Mouse (Mus musculus) embryonic facial prominence, embryonic 13.5 days (tissue): ENCODE results near the gene Rnf111. TPM values are rescaled to one million over a fixed set of nuclear protein-coding genes. Genes with fewer than 3 reads are reported as not detected.

Experiments used
- ATAC-seq: fragments of 200-750 bp; cut with Nextera tagmentation; 2 replicates; pipeline ENCODE4 v1.8.0; 2017; ENCODE audit warnings: low read depth; ENCODE audit not compliant: insufficient number of reproducible peaks, insufficient read depth, low FRiP score, low TSS enrichment
- H3K27ac ChIP-seq: fragments of 300-500 bp; sonication (generic); 2 replicates; pipeline ENCODE4 v1.5.1; 2015; ENCODE audit warnings: moderate library complexity, mild to moderate bottlenecking, inconsistent platforms
- H3K27me3 ChIP-seq: fragments of 300-500 bp; sonication (generic); 2 replicates; pipeline ENCODE4 v1.6.1; 2015; ENCODE audit warnings: mild to moderate bottlenecking, inconsistent platforms
- H3K36me3 ChIP-seq: fragments of 300-500 bp; sonication (generic); 2 replicates; pipeline ENCODE4 v1.6.1; 2015; ENCODE audit warnings: mild to moderate bottlenecking, inconsistent platforms
- H3K4me1 ChIP-seq: fragments of 300-500 bp; sonication (generic); 2 replicates; pipeline ENCODE4 v1.6.1; 2015; ENCODE audit warnings: inconsistent platforms
- H3K4me2 ChIP-seq: fragments of 300-500 bp; sonication (generic); 2 replicates; pipeline ENCODE4 v1.6.1; 2015; ENCODE audit warnings: moderate library complexity, mild to moderate bottlenecking, inconsistent platforms
- H3K4me3 ChIP-seq: fragments of 300-500 bp; sonication (generic); 2 replicates; pipeline ENCODE4 v1.5.1; 2015; ENCODE audit warnings: mild to moderate bottlenecking, inconsistent platforms
- H3K9ac ChIP-seq: fragments of 300-500 bp; sonication (generic); 2 replicates; pipeline ENCODE4 v1.6.1; 2015; ENCODE audit warnings: mild to moderate bottlenecking, inconsistent platforms
- H3K9me3 ChIP-seq: fragments of 300-500 bp; sonication (generic); 2 replicates; pipeline ENCODE4 v1.6.1; 2016; ENCODE audit warnings: inconsistent platforms
- WGBS: fragments of 180-500 bp; shearing (Covaris S2); methylation state at CpG from one replicate; pipeline ENCODE4 v1.1.7; 2015; ENCODE audit warnings: mixed read lengths; 5-methylcytosine and 5-hydroxymethylcytosine counted together
- polyA plus RNA-seq: library from polyadenylated mRNA; unstranded; fragments of >200 nt; fragmentation: Nextera tagmentation; extraction: Ambion mirVana; gene quantifications from 2 replicates; pipeline ENCODE4 v1.2.1, GENCODE M21; 2015

Rnf111 gene
- polyA plus RNA-seq, 1 experiment from 2014 or later: 28.8 TPM

DNA sequence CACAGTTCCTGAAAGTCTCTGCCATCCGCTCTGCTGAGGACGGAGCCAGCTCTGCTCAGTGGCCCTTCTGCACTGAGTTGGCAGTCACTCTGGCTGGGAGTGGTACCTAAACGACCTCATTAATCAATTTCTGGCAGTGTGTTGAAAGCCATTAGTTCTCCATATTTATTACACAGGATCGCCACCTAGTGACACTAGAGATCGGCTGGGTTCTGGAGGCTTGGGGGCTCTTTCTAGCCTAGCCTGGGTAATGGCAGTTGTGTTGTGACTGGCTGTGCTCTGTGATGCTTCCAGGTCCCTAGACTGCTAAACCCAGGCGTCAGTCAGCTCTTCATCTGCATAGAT, 111.0 kb downstream of the Rnf111 start:
- ATAC-seq: no peak

GRCm38 (mm10) chr9:70391660-70392562, 111.6 kb downstream of the Rnf111 start:
- no peaks in the 10 kb centered on the region for H3K9me3 ChIP-seq
- peaks cover 6% of the 10 kb centered on the region; the same call in 1 of the 2 replicates for H3K4me1 ChIP-seq
- H3K27ac ChIP-seq: no peak overlapping the region
- H3K36me3 ChIP-seq: peaks cover 18% of the 10 kb centered on the region
- ATAC-seq: no peak
- H3K4me3 ChIP-seq: no peak overlapping the region
- no peak overlapping the region for H3K4me2 ChIP-seq
- no peak overlapping the region for H3K9ac ChIP-seq
- no peaks in the 10 kb centered on the region for H3K27me3 ChIP-seq
- 76% methylated on average over 12 of the region's 12 CpGs for WGBS

More for the DNA sequence above, 111.0 kb downstream of the Rnf111 start:
- Histone ChIP-seq H3K4me2 (no peak overlapping the region), H3K4me1 (peaks cover 6% of the 10 kb centered on the region; the same call in 1 of the 2 replicates), H3K9ac (no peak overlapping the region), H3K9me3 (no peaks in the 10 kb centered on the region), H3K4me3 (no peak overlapping the region), H3K27ac (no peak overlapping the region), H3K36me3 (peaks cover 18% of the 10 kb centered on the region), H3K27me3 (no peaks in the 10 kb centered on the region)
- 25% methylated on average over 6 of the region's 6 CpGs for WGBS

GRCm38 (mm10) chr9:70391042-70391441, 112.5 kb downstream of the Rnf111 start:
- WGBS: 89% methylated on average over 5 of the region's 5 CpGs
- ATAC-seq: no peak
- peaks cover 17% of the 10 kb centered on the region for H3K36me3 ChIP-seq
- H3K27ac ChIP-seq: no peak overlapping the region
- peaks cover 6% of the 10 kb centered on the region; the same call in 1 of the 2 replicates for H3K4me1 ChIP-seq
- H3K4me2 ChIP-seq: no peak overlapping the region
- no peak overlapping the region for H3K9ac ChIP-seq
- H3K27me3 ChIP-seq: no peaks in the 10 kb centered on the region
- no peaks in the 10 kb centered on the region for H3K9me3 ChIP-seq
- no peak overlapping the region for H3K4me3 ChIP-seq

- Histone ChIP-seq H3K36me3 (peaks cover 19% of the 10 kb centered on the region), H3K27me3 (no peaks in the 10 kb centered on the region), H3K4me3 (no peak overlapping the region), H3K9ac (no peak overlapping the region), H3K27ac (no peak overlapping the region), H3K4me1 (peaks cover 6% of the 10 kb centered on the region; the same call in 1 of the 2 replicates), H3K4me2 (no peak overlapping the region), H3K9me3 (no peaks in the 10 kb centered on the region)
- no peak for ATAC-seq
- 76% methylated on average over 3 of the region's 3 CpGs for WGBS
Observed at GRCm38 (mm10) chr9:70389548-70389947, 114.0 kb downstream of the Rnf111 start.

- Histone ChIP-seq H3K9me3 (no peaks in the 10 kb centered on the region), H3K36me3 (peaks cover 33% of the 10 kb centered on the region), H3K27ac (no peak overlapping the region), H3K27me3 (no peaks in the 10 kb centered on the region), H3K9ac (no peak overlapping the region), H3K4me2 (no peak overlapping the region), H3K4me1 (peaks cover 6% of the 10 kb centered on the region; the same call in 1 of the 2 replicates), H3K4me3 (no peak overlapping the region)
- ATAC-seq: no peak
- 90% methylated on average over 4 of the region's 4 CpGs for WGBS
Observed at GRCm38 (mm10) chr9:70387410-70388119, 116.0 kb downstream of the Rnf111 start.

DNA sequence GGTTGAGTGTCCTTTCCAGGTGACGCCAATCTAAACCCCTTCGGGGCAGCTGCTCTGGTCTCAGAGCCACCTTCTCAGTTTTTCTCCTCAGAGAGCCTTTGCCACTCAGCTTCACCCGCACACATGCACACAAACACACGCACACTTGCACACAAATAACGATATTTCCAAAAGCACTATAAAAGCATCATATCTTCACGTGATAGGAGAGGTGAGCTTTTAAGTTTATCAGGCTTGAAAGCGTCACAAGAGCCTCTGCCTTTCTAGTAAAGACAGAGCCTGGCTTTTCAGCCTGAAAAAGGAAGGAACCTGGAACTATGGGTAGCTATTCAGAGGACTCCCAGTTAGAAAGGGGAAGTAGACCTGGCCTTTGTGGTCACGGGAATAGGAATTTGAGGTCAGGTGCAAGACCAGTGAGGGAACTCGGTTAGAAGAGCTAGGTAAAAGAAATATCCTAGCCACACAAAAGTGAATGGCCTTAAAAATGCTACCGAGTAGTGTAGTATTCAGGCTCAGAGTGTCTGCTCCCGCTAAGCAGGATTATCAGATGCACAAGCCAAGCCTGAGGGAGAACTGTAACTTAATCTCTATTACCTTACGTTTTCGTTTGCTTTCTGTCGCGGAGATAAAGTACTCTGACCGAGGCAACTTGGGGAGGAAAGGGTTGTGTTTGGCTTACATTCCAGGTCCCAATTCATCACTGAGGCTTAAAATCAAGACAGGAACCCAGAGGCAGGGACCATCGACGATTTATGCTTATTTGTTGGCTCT, 118.4 kb downstream of the Rnf111 start:
- WGBS: 70% methylated on average over 18 of the region's 18 CpGs
- Histone ChIP-seq H3K4me1 (peaks cover 6% of the 10 kb centered on the region; the same call in 1 of the 2 replicates), H3K4me3 (no peak overlapping the region), H3K9me3 (no peaks in the 10 kb centered on the region), H3K9ac (no peak overlapping the region), H3K36me3 (peaks cover 45% of the 10 kb centered on the region), H3K27ac (no peak overlapping the region), H3K4me2 (no peak overlapping the region), H3K27me3 (no peaks in the 10 kb centered on the region)
- ATAC-seq: no peak

GRCm38 (mm10) chr9:70384494-70384893, 119.0 kb downstream of the Rnf111 start:
- Histone ChIP-seq H3K36me3 (peaks cover 48% of the 10 kb centered on the region), H3K4me2 (no peak overlapping the region), H3K9ac (no peak overlapping the region), H3K4me3 (no peak overlapping the region), H3K27me3 (no peaks in the 10 kb centered on the region), H3K9me3 (no peaks in the 10 kb centered on the region), H3K4me1 (peaks cover 2% of the 10 kb centered on the region; the same call in 1 of the 2 replicates), H3K27ac (no peak overlapping the region)
- no peak for ATAC-seq
- WGBS: 93% methylated on average over 4 of the region's 4 CpGs

GRCm38 (mm10) chr9:70383750-70384149, 119.8 kb downstream of the Rnf111 start:
- WGBS: 67% methylated on average over 10 of the region's 10 CpGs
- Histone ChIP-seq H3K4me3 (no peak overlapping the region), H3K9ac (no peak overlapping the region), H3K36me3 (peaks cover 54% of the 10 kb centered on the region), H3K4me1 (no peaks in the 10 kb centered on the region), H3K9me3 (no peaks in the 10 kb centered on the region), H3K27me3 (no peaks in the 10 kb centered on the region), H3K27ac (no peak overlapping the region), H3K4me2 (no peak overlapping the region)
- ATAC-seq: no peak

GRCm38 (mm10) chr9:70382091-70382490, 121.4 kb downstream of the Rnf111 start:
- no peak for ATAC-seq
- Histone ChIP-seq H3K9ac (no peak overlapping the region), H3K4me1 (no peaks in the 10 kb centered on the region), H3K27ac (no peak overlapping the region), H3K27me3 (no peaks in the 10 kb centered on the region), H3K4me2 (no peak overlapping the region), H3K36me3 (peaks cover 69% of the 10 kb centered on the region), H3K4me3 (no peak overlapping the region), H3K9me3 (no peaks in the 10 kb centered on the region)
- WGBS: 82% methylated on average over 12 of the region's 12 CpGs

DNA sequence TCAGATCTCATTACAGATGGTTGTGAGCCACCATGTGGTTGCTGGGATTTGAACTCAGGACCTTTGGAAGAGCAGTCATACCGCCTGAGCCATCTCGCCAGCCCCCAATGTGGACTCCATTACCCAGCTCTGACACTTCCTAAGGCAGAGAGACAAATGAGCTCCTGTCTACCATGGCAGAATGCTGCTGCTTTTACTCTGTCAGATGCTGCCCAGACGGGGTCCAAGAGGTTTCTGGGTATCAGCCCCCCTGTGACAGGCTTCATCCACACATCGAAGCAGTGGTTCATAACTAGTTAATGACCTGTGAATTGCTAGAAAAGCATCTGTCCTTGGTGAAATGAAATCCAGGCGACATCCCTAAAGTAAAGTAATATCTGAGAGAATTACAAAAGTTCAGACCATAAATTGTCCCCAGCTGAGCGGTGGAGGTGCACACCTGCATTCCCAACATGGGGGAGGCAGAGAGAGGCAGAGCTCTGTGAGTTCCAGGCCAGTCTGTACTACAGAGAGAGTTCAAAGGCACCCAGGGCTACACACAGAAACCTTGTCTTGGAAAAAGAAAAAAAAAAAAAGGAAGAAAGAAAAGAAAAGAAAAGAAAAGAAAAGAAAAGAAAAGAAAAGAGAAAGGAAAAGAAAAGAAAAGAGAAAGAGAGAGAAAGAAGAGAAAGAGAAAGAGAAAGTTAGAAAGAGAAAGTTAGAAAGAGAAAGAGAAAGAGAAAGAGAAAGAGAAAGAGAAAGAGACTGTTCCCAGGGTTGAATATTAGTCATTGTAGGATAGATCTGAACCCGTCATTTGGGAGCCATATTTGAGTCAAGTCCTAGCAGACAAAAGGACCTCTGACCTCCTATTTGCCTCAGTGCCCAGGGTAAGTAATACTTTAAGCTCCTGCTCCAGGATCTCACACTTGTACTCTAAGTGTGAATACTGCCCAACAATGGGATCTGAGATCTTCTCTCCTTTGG, 123.7 kb downstream of the Rnf111 start:
- Histone ChIP-seq H3K27ac (no peak overlapping the region), H3K27me3 (no peaks in the 10 kb centered on the region), H3K36me3 (peaks cover 71% of the 10 kb centered on the region), H3K4me2 (no peak overlapping the region), H3K4me1 (no peaks in the 10 kb centered on the region), H3K4me3 (no peak overlapping the region), H3K9ac (no peak overlapping the region), H3K9me3 (no peaks in the 10 kb centered on the region)
- WGBS: 72% methylated on average over 7 of the region's 7 CpGs
- ATAC-seq: no peak
